Mouse (Mus musculus): ENCODE results near the gene Vegfb. TPM values are rescaled to one million over a fixed set of nuclear protein-coding genes. Genes with fewer than 3 reads are reported as not detected.

Vegfb gene
- total and polyA plus RNA-seq, 2 experiments from 2014 or later, result 28.4 to 64.6 TPM

DNA sequence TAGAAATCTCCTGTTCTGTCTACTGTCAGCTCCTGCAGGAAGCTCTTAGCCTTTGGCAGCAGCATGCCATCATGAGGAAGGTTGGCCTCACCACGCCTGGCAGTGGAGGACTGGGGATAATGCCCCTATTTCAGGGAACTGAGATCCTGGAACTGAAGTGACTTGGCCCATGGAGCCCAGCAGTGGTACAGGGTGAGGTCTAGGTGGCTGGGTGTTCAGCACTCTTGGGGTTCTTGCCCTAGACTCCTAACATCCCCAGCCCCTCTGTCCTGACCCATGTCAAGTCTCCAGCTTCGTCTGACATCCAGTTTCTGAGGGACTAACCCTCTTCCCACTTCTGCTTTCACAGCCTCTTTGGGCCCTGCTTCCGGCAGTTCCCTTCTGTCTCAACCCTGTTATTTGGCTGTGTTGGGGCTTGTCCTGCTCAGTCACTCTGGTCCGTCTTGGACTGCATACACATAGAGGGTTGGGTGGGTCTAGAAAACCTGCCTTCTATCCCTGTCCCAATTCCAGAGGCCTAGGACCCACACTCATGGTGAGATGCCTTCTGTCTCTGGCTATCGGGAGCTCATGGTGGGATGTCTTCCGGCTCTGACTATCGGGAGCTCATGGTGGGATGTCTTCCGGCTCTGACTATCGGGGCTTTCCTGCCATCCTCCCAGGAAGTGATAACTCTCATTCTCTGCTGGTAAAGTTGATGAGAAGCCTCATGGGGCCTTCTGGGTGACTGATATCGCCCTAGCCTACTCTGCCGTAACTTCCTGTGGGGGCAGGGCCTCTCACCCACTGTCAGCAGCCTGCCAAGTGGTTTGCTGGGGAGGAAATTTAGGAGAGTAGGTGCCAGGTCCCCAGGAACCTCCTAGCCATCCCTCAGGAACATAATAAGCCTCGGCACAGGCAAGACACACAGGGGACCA is 30.3 kb upstream of the Vegfb start:
- Histone ChIP-seq H3K9me3 (ENCODE audit: low read length) (no peaks in the 10 kb centered on the region), H3K27me3 (ENCODE audit: insufficient read depth, low read length) (no peaks in the 10 kb centered on the region), H3K36me3 (ENCODE audit: insufficient read depth) (peaks cover 42% of the 10 kb centered on the region), H3K4me3 (ENCODE audit: low read depth, low read length) (no peak overlapping the region), H3K4me2 (ENCODE audit: low read depth) (no peak overlapping the region), H3K27ac (ENCODE audit: low read depth, low read length) (no peak overlapping the region), H3K4me1 (ENCODE audit: insufficient read depth) (no peaks in the 10 kb centered on the region), H3K9ac (no peak overlapping the region)
- no peak for TF ChIP-seq CTCF (IDR thresholded peaks at IDR 0.05; ENCODE audit: low read depth)
- ATAC-seq (no peak), DNase-seq (no peak)
- 84% methylated on average over 12 of the region's 12 CpGs for WGBS

DNA sequence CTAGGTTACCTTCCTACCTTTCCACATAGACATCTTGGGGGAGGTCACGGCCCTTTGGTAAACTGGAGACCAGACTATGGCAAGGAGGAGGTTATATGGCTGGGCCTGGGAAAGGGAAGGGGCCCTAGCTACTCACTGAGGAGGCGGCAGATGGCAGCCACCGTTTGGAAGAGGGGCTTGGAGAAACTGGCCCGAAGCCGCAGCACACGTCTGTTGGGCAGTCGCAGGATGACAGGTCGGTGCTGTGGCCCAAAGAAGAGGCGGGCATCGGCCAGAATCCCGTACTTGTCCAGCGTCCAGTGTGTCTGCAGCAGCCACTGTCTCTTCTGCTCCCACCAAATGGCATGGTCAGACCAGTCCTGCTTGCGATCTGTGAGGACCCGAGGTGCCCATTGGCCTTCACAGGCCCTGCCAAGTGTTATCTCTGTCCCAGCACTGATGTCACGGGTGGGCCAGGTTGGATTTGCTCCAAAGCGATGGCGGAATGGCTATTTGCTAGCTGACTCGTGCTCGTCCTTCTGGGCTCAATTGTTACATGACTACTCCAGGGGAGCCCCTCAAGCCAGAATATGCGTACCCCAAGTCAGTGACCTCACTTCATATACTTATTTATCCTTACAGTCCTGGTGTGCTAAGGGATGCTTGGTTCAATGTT is 27.2 kb upstream of the Vegfb start:
- Histone ChIP-seq H3K4me2 (ENCODE audit: low read depth) (no peak overlapping the region), H3K27ac (ENCODE audit: low read depth, low read length) (no peak overlapping the region), H3K9ac (no peak overlapping the region), H3K27me3 (ENCODE audit: insufficient read depth, low read length) (no peaks in the 10 kb centered on the region), H3K4me1 (ENCODE audit: insufficient read depth) (no peaks in the 10 kb centered on the region), H3K4me3 (ENCODE audit: low read depth, low read length) (no peak overlapping the region), H3K9me3 (ENCODE audit: low read length) (no peaks in the 10 kb centered on the region), H3K36me3 (ENCODE audit: insufficient read depth) (peaks cover 13% of the 10 kb centered on the region)
- ATAC-seq, result no peak
- DNase-seq, result no peak
- no peak for TF ChIP-seq CTCF (IDR thresholded peaks at IDR 0.05; ENCODE audit: low read depth)
- WGBS, result 89% methylated on average over 20 of the region's 20 CpGs

DNA sequence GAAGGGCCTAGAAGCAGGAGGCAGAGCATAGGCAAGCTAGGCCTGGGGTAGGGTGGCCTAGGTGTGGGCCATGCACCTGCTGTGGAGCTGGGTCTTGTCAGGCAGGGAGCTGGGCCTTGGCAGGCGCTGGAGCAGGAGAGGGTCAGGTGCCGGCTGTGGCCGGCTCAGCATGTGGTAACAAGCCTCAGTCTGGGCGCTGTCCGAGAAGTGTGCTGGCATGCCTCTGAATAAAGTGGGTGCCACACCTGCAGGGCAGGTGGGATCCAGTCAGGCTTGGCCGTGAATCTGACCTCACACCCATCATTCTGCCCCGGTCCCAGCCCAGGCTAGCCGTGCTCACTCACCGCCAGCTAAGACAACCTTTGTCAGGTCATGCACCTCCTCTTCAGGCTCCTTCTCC is 26.5 kb upstream of the Vegfb start:
- 86% methylated on average over 9 of the region's 9 CpGs for WGBS
- H3K4me3 ChIP-seq (ENCODE audit: low read depth, low read length), result no peak overlapping the region
- no peaks in the 10 kb centered on the region for H3K27me3 ChIP-seq (ENCODE audit: insufficient read depth, low read length)
- H3K9ac ChIP-seq, result no peak overlapping the region
- ATAC-seq (no peak), DNase-seq (no peak)
- no peak for TF ChIP-seq CTCF (IDR thresholded peaks at IDR 0.05; ENCODE audit: low read depth)
- no peaks in the 10 kb centered on the region for H3K4me1 ChIP-seq (ENCODE audit: insufficient read depth)
- no peak overlapping the region for H3K4me2 ChIP-seq (ENCODE audit: low read depth)
- H3K27ac ChIP-seq (ENCODE audit: low read depth, low read length), result no peak overlapping the region
- peaks cover 6% of the 10 kb centered on the region for H3K36me3 ChIP-seq (ENCODE audit: insufficient read depth)
- H3K9me3 ChIP-seq (ENCODE audit: low read length), result no peaks in the 10 kb centered on the region

DNA sequence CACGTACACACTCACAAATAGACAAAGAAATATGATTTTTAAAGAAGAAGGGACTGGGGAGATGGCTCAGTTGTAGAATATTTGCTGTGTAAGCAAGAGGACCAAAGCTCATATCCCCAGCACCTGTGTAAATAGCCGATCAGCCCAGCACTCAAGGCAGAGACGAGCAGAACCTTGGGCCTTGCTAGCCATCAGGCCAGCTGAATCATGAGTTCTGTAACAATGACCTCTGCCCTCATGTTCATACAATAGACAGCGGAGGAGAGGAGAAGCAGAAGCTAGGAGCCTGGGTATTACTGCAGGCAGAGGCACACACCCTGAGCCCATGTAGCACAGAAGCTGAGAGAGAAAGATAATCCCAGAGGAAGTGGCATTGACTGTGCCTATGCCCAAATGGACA is 25.0 kb upstream of the Vegfb start:
- Histone ChIP-seq H3K4me2 (ENCODE audit: low read depth) (no peak overlapping the region), H3K27ac (ENCODE audit: low read depth, low read length) (no peak overlapping the region), H3K4me1 (ENCODE audit: insufficient read depth) (no peaks in the 10 kb centered on the region), H3K36me3 (ENCODE audit: insufficient read depth) (no peaks in the 10 kb centered on the region; the same call in 1 of the 2 replicates), H3K9me3 (ENCODE audit: low read length) (no peaks in the 10 kb centered on the region), H3K27me3 (ENCODE audit: insufficient read depth, low read length) (no peaks in the 10 kb centered on the region), H3K4me3 (ENCODE audit: low read depth, low read length) (no peak overlapping the region), H3K9ac (no peak overlapping the region)
- 83% methylated on average over 4 of the region's 4 CpGs for WGBS
- DNase-seq, result no peak
- TF ChIP-seq CTCF (IDR thresholded peaks at IDR 0.05; ENCODE audit: low read depth), result no peak
- ATAC-seq, result no peak

DNA sequence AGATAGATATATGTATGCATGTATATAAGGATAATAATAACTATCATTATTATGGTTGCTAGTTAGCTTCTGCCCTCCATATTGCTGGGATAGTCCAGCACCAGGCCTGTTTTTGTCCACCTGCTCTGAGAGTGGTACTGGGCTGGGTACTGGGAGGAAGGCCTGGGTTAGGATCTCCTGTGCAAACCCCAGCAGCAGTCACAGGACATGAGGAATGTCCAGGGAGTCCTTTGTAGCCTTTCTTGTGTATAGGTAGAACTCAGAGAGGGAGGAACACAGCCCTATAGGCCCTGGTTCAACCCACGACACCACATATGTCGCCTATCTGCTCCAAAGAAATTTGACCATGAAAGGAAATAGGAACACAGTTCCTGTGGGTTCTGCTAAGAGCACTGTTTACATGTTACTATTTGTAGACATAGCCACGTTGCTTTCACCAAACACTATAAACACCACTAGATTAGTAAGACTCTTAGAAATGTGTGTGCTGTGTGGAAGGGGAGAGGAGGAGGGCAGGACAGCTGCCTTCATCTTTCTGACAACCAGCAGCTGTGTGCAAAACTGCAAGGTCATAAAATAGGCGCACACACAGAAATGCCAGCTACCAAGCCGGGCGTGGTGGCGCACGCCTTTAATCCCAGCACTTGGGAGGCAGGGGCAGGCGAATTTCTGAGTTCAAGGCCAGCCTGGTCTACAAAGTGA is 19.6 kb upstream of the Vegfb start:
- ATAC-seq, result no peak
- H3K4me1 ChIP-seq (ENCODE audit: insufficient read depth), result no peaks in the 10 kb centered on the region
- no peaks in the 10 kb centered on the region for H3K27me3 ChIP-seq (ENCODE audit: insufficient read depth, low read length)
- no peak overlapping the region for H3K9ac ChIP-seq
- H3K9me3 ChIP-seq (ENCODE audit: low read length), result no peaks in the 10 kb centered on the region
- no peaks in the 10 kb centered on the region for H3K36me3 ChIP-seq (ENCODE audit: insufficient read depth)
- no peak overlapping the region for H3K4me2 ChIP-seq (ENCODE audit: low read depth)
- no peak for DNase-seq
- WGBS, result 87% methylated on average over 8 of the region's 9 CpGs
- no peak overlapping the region for H3K4me3 ChIP-seq (ENCODE audit: low read depth, low read length)
- no peak overlapping the region; the same call in 1 of the 2 replicates for H3K27ac ChIP-seq (ENCODE audit: low read depth, low read length)
- TF ChIP-seq CTCF (IDR thresholded peaks at IDR 0.05; ENCODE audit: low read depth), result no peak

DNA sequence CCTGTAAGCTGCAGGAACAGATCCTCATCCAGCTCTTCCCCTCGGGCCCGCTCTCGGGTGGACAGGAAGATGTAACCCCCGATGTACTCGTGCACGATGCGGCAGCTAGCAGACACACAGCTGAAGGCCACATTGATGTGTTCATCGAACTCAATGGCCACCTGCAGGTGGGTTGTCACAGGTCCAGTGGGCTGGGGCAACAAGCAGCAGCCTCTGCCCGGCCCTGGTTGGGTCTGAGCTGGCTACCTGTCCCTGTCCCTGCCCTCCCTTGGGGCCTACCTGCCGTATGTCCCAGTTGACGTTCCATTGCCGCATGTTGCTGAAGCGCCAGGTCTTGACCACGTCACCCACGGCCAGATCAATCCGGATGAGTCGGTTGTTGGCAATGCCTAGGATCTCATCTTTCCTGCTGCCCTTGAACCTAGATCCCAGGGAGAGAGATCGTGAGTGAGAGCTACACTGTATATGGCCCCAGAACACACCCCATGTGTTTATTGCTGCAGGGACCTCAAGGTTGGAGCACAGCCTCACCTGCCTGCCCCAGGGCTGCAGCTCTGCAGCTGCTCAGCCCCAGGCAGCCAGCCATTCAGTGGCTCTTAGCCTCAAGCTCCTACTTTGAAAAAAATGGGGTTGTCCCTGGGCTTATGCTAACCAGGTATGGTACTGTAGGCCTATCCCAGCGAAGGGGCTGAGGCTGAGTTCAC is 12.1 kb upstream of the Vegfb start:
- Histone ChIP-seq H3K9me3 (ENCODE audit: low read length) (no peaks in the 10 kb centered on the region), H3K27ac (ENCODE audit: low read depth, low read length) (no peak overlapping the region), H3K27me3 (ENCODE audit: insufficient read depth, low read length) (no peaks in the 10 kb centered on the region), H3K4me2 (ENCODE audit: low read depth) (no peak overlapping the region), H3K4me1 (ENCODE audit: insufficient read depth) (peaks cover 14% of the 10 kb centered on the region), H3K4me3 (ENCODE audit: low read depth, low read length) (no peak overlapping the region), H3K9ac (no peak overlapping the region), H3K36me3 (ENCODE audit: insufficient read depth) (peaks cover 19% of the 10 kb centered on the region; the same call in 1 of the 2 replicates)
- TF ChIP-seq CTCF (IDR thresholded peaks at IDR 0.05; ENCODE audit: low read depth), result no peak
- DNase-seq (no peak), ATAC-seq (no peak)
- WGBS, result 93% methylated on average over 19 of the region's 19 CpGs
